Comparison of ENCODE assay signal across 8 mouse cellular contexts in the genomic region with DNA sequence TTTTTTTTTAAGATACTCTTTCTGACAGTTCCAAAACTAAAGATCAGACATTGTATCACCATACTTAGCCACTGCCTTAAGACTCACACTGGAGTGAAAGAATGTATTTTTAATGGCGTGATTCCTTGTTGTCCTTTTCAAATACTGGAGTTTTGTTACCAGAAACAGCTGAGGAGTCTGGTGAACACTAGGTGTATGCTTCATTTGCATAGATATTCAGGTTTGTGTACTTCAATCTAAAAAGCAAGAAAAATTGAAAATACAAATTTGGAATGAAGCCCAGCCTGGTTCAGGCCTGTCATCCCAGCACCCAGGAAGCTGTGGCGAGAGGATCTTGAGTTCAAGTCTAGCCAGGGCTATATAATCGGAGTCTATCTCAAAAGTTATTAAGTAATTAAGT. TPM values are rescaled to one million over a fixed set of nuclear protein-coding genes. Genes with fewer than 3 reads are reported as not detected.
DNase-seq lines count a peak whose midpoint lies in the region; ATAC-seq and TF ChIP-seq lines count a peak whose summit lies in the region.

No protein-coding gene starts in this region.

- H3K27ac ChIP-seq in heart, embryonic 15.5 days = peak overlapping the region; percentile 99
- H3K27ac ChIP-seq in MEL (ENCODE audit: control insufficient read depth, low read depth, low read length) = peak overlapping the region; percentile 59
- H3K27ac ChIP-seq in forebrain, embryonic 15.5 days (replicated peaks) = no peak overlapping the region
- H3K27ac ChIP-seq in liver, embryonic 14.5 days = peak overlapping the region; percentile 75; the same call in 1 of the 2 replicates

- peak overlapping the region; percentile 81 for H3K4me3 ChIP-seq in heart, embryonic 15.5 days
- H3K4me3 ChIP-seq in MEL (ENCODE audit: control insufficient read depth in 1 of 2, insufficient read depth in 1 of 2, low read depth in 2 of 2, low read length in 2 of 2) = peak overlapping the region; percentile 86 to 94
- peak overlapping the region; percentile 40; the same call in 1 of the 2 replicates for H3K4me3 ChIP-seq in forebrain, embryonic 15.5 days
- H3K4me3 ChIP-seq in liver, embryonic 14.5 days (ENCODE audit: insufficient read depth in 1 of 2, low read depth in 2 of 2, low read length in 2 of 2) = peak overlapping the region in 1 of 2 experiments; percentile 75; a peak in 2 of 4 replicates

- peaks cover 34% of the 10 kb centered on the region for H3K79me2 ChIP-seq in MEL (ENCODE audit: control insufficient read depth, insufficient read depth, low read length, poor library complexity)

- no peak for TF ChIP-seq RAD21 in MEL (IDR thresholded peaks at IDR 0.05; ENCODE audit: low read depth, low read length)

- 0 out of 4 replicates have a peak, but pooled peaks of 1 of the 2 experiments have one; percentile 5 for TF ChIP-seq EP300 in MEL (IDR thresholded peaks at IDR 0.05; ENCODE audit: low read depth in 1 of 2, low read length in 2 of 2)
- TF ChIP-seq EP300 in liver, embryonic 14.5 days (IDR thresholded peaks at IDR 0.05; ENCODE audit: low read depth) = no peak

- H3K27me3 ChIP-seq in heart, embryonic 15.5 days = no peaks in the 10 kb centered on the region
- H3K27me3 ChIP-seq in MEL (ENCODE audit: control insufficient read depth in 1 of 2, insufficient read depth in 2 of 2, low read length in 2 of 2) = no peaks in the 10 kb centered on the region
- H3K27me3 ChIP-seq in forebrain, embryonic 15.5 days = peaks cover 14% of the 10 kb centered on the region; the same call in 1 of the 2 replicates
- no peaks in the 10 kb centered on the region for H3K27me3 ChIP-seq in liver, embryonic 14.5 days (ENCODE audit: control insufficient read depth, insufficient read depth, low read length)

- no peak for TF ChIP-seq POLR2A in MEL (IDR thresholded peaks at IDR 0.05; ENCODE audit: control insufficient read depth in 1 of 2, insufficient read depth in 1 of 2, low read depth in 1 of 2, low read length in 2 of 2, poor library complexity in 1 of 2)

- no peak for DNase-seq in heart, adult 9 months (ENCODE audit: low spot score in 2 of 2)
- DNase-seq in MEL (ENCODE audit: low read depth, low spot score) = no peak
- DNase-seq in liver, embryonic 14.5 days (ENCODE audit: low read depth in 3 of 3, low spot score in 3 of 3) = no peak
- no peak for DNase-seq in right cerebral cortex, postnatal 10 days (ENCODE audit: low spot score in 2 of 2)
- DNase-seq in gastrocnemius, postnatal 14 days = no peak
- DNase-seq in spleen, postnatal 14 days (ENCODE audit: low spot score in 2 of 2) = no peak

- ATAC-seq in heart, embryonic 15.5 days (replicated peaks; ENCODE audit: insufficient number of reproducible peaks, insufficient read depth, low FRiP score, low read depth) = no peak
- no peak for ATAC-seq in forebrain, embryonic 15.5 days (replicated peaks)
- ATAC-seq in liver, embryonic 14.5 days (ENCODE audit: insufficient read depth) = no peak

- H3K4me2 ChIP-seq in heart, embryonic 15.5 days = peak overlapping the region; percentile 84
- peak overlapping the region; percentile 57; the same call in 1 of the 2 replicates for H3K4me2 ChIP-seq in forebrain, embryonic 15.5 days (replicated peaks)
- peak overlapping the region; percentile 96 for H3K4me2 ChIP-seq in liver, embryonic 14.5 days (ENCODE audit: low read depth)

- TF ChIP-seq CTCF in MEL (IDR thresholded peaks at IDR 0.05 in 2 of 3, conservative IDR thresholded peaks at IDR 0.05 in 1 of 3; ENCODE audit: control insufficient read depth in 1 of 3, insufficient read depth in 1 of 3, low read depth in 2 of 3, low read length in 3 of 3, poor library complexity in 1 of 3, severe bottlenecking in 1 of 3) = no peak
- no peak for TF ChIP-seq CTCF in liver, embryonic 14.5 days (IDR thresholded peaks at IDR 0.05; ENCODE audit: low read depth)

- H3K36me3 ChIP-seq in heart, embryonic 15.5 days = no peaks in the 10 kb centered on the region
- peaks cover 0 to 20% of the 10 kb centered on the region in 2 experiments; a peak in 2 of 4 replicates for H3K36me3 ChIP-seq in MEL (ENCODE audit: control insufficient read depth in 1 of 2, insufficient read depth in 2 of 2, low read length in 2 of 2)
- no peaks in the 10 kb centered on the region for H3K36me3 ChIP-seq in forebrain, embryonic 15.5 days
- no peaks in the 10 kb centered on the region for H3K36me3 ChIP-seq in liver, embryonic 14.5 days (replicated peaks; ENCODE audit: control insufficient read depth, insufficient read depth, low read depth)

- 63% methylated on average over 3 of the region's 3 CpGs for WGBS in heart, embryonic 15.5 days
- 84% methylated on average over 3 of the region's 3 CpGs for WGBS in forebrain, embryonic 15.5 days
- 67% methylated on average over 3 of the region's 3 CpGs for WGBS in liver, embryonic 14.5 days (ENCODE audit: insufficient replicate concordance)

- peaks cover 48% of the 10 kb centered on the region for H3K4me1 ChIP-seq in heart, embryonic 15.5 days (replicated peaks)
- H3K4me1 ChIP-seq in MEL (ENCODE audit: control insufficient read depth in 1 of 2, insufficient read depth in 2 of 2, low read length in 2 of 2) = peaks cover 6 to 17% of the 10 kb centered on the region in 2 experiments
- H3K4me1 ChIP-seq in forebrain, embryonic 15.5 days = peaks cover 20% of the 10 kb centered on the region
- H3K4me1 ChIP-seq in liver, embryonic 14.5 days (replicated peaks; ENCODE audit: control insufficient read depth in 2 of 2, insufficient read depth in 2 of 2, low read length in 1 of 2) = peaks cover 7 to 16% of the 10 kb centered on the region in 2 experiments

- no peaks in the 10 kb centered on the region for H3K9me3 ChIP-seq in heart, embryonic 15.5 days (replicated peaks)
- H3K9me3 ChIP-seq in MEL (replicated peaks; ENCODE audit: insufficient read depth, low read length) = no peaks in the 10 kb centered on the region
- H3K9me3 ChIP-seq in forebrain, embryonic 15.5 days = no peaks in the 10 kb centered on the region
- no peaks in the 10 kb centered on the region for H3K9me3 ChIP-seq in liver, embryonic 14.5 days (ENCODE audit: control insufficient read depth, low read length)

- intact Hi-C loops in gastrocnemius, postnatal 14 days (cut with DNase I; ENCODE audit: low total_unique reads) = no loop called here

- peak overlapping the region; percentile 97 for H3K9ac ChIP-seq in heart, embryonic 15.5 days
- peak overlapping the region; percentile 87 for H3K9ac ChIP-seq in MEL (ENCODE audit: control insufficient read depth, low read depth, low read length, poor library complexity, severe bottlenecking)
- no peak overlapping the region for H3K9ac ChIP-seq in forebrain, embryonic 15.5 days (replicated peaks)
- peak overlapping the region; percentile 90 for H3K9ac ChIP-seq in liver, embryonic 14.5 days (replicated peaks)

TF ChIP-seq in MEL, 35 proteins besides CTCF, POLR2A, EP300 and RAD21:
- TF ChIP-seq HCFC1 (IDR thresholded peaks at IDR 0.05; ENCODE audit: low read depth, low read length) (0 out of 2 replicates have a peak, but pooled peaks have one; percentile 5), ZMIZ1 (IDR thresholded peaks at IDR 0.05; ENCODE audit: low read depth, low read length) (no peak), USF2 (IDR thresholded peaks at IDR 0.05; ENCODE audit: borderline replicate concordance in 1 of 2, insufficient read depth in 1 of 2, low read depth in 1 of 2, low read length in 2 of 2) (no peak), NELFE (IDR thresholded peaks at IDR 0.05; ENCODE audit: low read depth, low read length) (no peak), BHLHE40 (IDR thresholded peaks at IDR 0.05; ENCODE audit: borderline replicate concordance, low read depth, low read length) (no peak), GATA1 (IDR thresholded peaks at IDR 0.05; ENCODE audit: low read depth, low read length) (no peak), ZKSCAN1 (IDR thresholded peaks at IDR 0.05; ENCODE audit: low read depth, low read length) (no peak), MXI1 (IDR thresholded peaks at IDR 0.05; ENCODE audit: low read depth, low read length) (peak; percentile 12; the same call in 1 of the 2 replicates), GABPA (IDR thresholded peaks at IDR 0.05; ENCODE audit: low read depth, low read length) (no peak), MEF2A (IDR thresholded peaks at IDR 0.05; ENCODE audit: extremely low read depth, insufficient replicate concordance, low read depth, low read length, poor library complexity, severe bottlenecking) (no peak), E2F4 (IDR thresholded peaks at IDR 0.05; ENCODE audit: borderline replicate concordance, low read depth, low read length) (no peak), SMC3 (IDR thresholded peaks at IDR 0.05; ENCODE audit: low read depth, low read length) (no peak), TCF12 (IDR thresholded peaks at IDR 0.05; ENCODE audit: low read depth, low read length) (no peak), MYC (IDR thresholded peaks at IDR 0.05; ENCODE audit: low read depth, low read length) (no peak), ETS1 (IDR thresholded peaks at IDR 0.05; ENCODE audit: low read depth, low read length) (no peak), ELF1 (IDR thresholded peaks at IDR 0.05; ENCODE audit: low read depth, low read length) (no peak), MAFK (IDR thresholded peaks at IDR 0.05; ENCODE audit: borderline replicate concordance, low read depth, low read length) (no peak)

RNA-seq across cellular contexts. Expression of gene Bag3, which starts 1.2 kb away (rescaled TPM):
- polyA plus RNA-seq in heart, embryonic 15.5 days (2015; fragmentation: Nextera tagmentation; extraction: Ambion mirVana) = 26.1 and 29.0 TPM in 2 replicates
- 5.1 and 5.8 TPM in 2 replicates for total RNA-seq in MEL (2012; rRNA removed)
- polyA plus RNA-seq in MEL (2012; ENCODE audit: insufficient read depth in 1 of 2, insufficient read length in 2 of 2, low read depth in 1 of 2, low replicate concordance in 2 of 2, missing spikeins in 1 of 2) = 10 to 100 TPM in 1 of 2 experiments, not detected in 1; 13.4 TPM
- 1.4 and 2.2 TPM in 2 replicates for polyA plus RNA-seq in forebrain, embryonic 15.5 days (2015; fragmentation: Nextera tagmentation; extraction: Ambion mirVana)
- 2.7 and 2.9 TPM in 2 replicates for polyA plus RNA-seq in liver, embryonic 14.5 days (2012; rRNA removed)
- polyA plus RNA-seq in liver, embryonic 14.5 days (2014; fragmentation: Nextera tagmentation; extraction: Ambion mirVana) = 2.6 and 3.0 TPM in 2 replicates
- total RNA-seq in gastrocnemius, postnatal 14 days (2021) = 100 to 1,000 TPM; 111 to 112 TPM
